Mouse (Mus musculus) stomach, embryonic 16.5 days (tissue): ENCODE measurements at regions not wholly inside any gene's neighbourhood (a gene's known extent, or its start where the extent isn't known, plus 50 kb on each side); places are given as distances from the start of the nearest gene placed in this dataset.

ENCODE experiments used
- ATAC-seq: fragments of 200-750 bp; cut with Nextera tagmentation; 2 replicates; pipeline ENCODE4 v1.8.0; 2017; ENCODE audit warnings: moderate number of reproducible peaks, moderate TSS enrichment; ENCODE audit not compliant: insufficient read depth, low FRiP score
- H3K27ac ChIP-seq: fragments of 300-500 bp; sonication (generic); 2 replicates; pipeline ENCODE4 v1.5.1; 2014; ENCODE audit warnings: low read length
- H3K27me3 ChIP-seq: fragments of 300-500 bp; sonication (generic); 2 replicates; pipeline ENCODE4 v1.6.1; 2014; ENCODE audit warnings: low read length, control low read depth, mixed read lengths; ENCODE audit not compliant: control insufficient read depth, insufficient read depth
- H3K36me3 ChIP-seq: fragments of 300-500 bp; sonication (generic); 2 replicates; pipeline ENCODE4 v1.6.1; 2014; ENCODE audit warnings: low read length; ENCODE audit not compliant: control insufficient read depth, insufficient read depth
- H3K4me1 ChIP-seq: fragments of 300-500 bp; sonication (generic); 2 replicates; pipeline ENCODE4 v1.6.1; 2014; ENCODE audit warnings: low read length, control low read depth, mixed read lengths; ENCODE audit not compliant: control insufficient read depth, insufficient read depth
- H3K4me2 ChIP-seq: fragments of 300-500 bp; sonication (generic); 2 replicates; pipeline ENCODE4 v1.6.1; 2014; ENCODE audit warnings: low read depth, low read length, mixed read lengths
- H3K4me3 ChIP-seq: fragments of 300-500 bp; sonication (generic); replicated peaks from 2 replicates; pipeline ENCODE4 v1.5.1; 2014; ENCODE audit warnings: mild to moderate bottlenecking, low read length
- H3K9ac ChIP-seq: fragments of 300-500 bp; sonication (generic); 2 replicates; pipeline ENCODE4 v1.6.1; 2014; ENCODE audit warnings: low read length
- H3K9me3 ChIP-seq: fragments of 300-500 bp; sonication (generic); replicated peaks from 2 replicates; pipeline ENCODE4 v1.6.1; 2016; ENCODE audit warnings: low read length, control low read depth; ENCODE audit not compliant: control insufficient read depth
- WGBS: fragments of 180-500 bp; shearing (Covaris S2); extraction: QIAGEN DNeasy Blood & Tissue Kit; methylation state at CpG from one replicate; pipeline ENCODE4 v1.1.7; 2014; 5-methylcytosine and 5-hydroxymethylcytosine counted together

- WGBS = 12% methylated on average over 10 of the region's 10 CpGs
Measured at GRCm38 (mm10) chr16:78197252-78197896, 103.9 kb upstream of the Cxadr start.

GRCm38 (mm10) chr16:78170627-78171605, 130.4 kb upstream of the Cxadr start:
- H3K36me3 ChIP-seq = no peaks in the 10 kb centered on the region
- H3K27me3 ChIP-seq = no peaks in the 10 kb centered on the region
- no peak for ATAC-seq
- H3K4me3 ChIP-seq = no peak overlapping the region
- no peak overlapping the region for H3K4me2 ChIP-seq
- 65% methylated on average over 9 of the region's 9 CpGs for WGBS
- H3K9me3 ChIP-seq = no peaks in the 10 kb centered on the region
- H3K4me1 ChIP-seq = no peaks in the 10 kb centered on the region
- H3K27ac ChIP-seq = no peak overlapping the region
- H3K9ac ChIP-seq = no peak overlapping the region

More at GRCm38 (mm10) chr16:78197252-78197896, 103.9 kb upstream of the Cxadr start:
- no peaks in the 10 kb centered on the region for H3K27me3 ChIP-seq
- no peak overlapping the region for H3K27ac ChIP-seq
- ATAC-seq = no peak
- no peaks in the 10 kb centered on the region for H3K36me3 ChIP-seq
- no peak overlapping the region for H3K4me3 ChIP-seq
- no peaks in the 10 kb centered on the region for H3K4me1 ChIP-seq
- no peak overlapping the region for H3K9ac ChIP-seq
- H3K4me2 ChIP-seq = no peak overlapping the region
- no peaks in the 10 kb centered on the region for H3K9me3 ChIP-seq

- Histone ChIP-seq H3K9me3 (no peaks in the 10 kb centered on the region), H3K36me3 (no peaks in the 10 kb centered on the region), H3K27me3 (no peaks in the 10 kb centered on the region), H3K4me3 (no peak overlapping the region), H3K4me1 (no peaks in the 10 kb centered on the region), H3K27ac (no peak overlapping the region), H3K9ac (no peak overlapping the region), H3K4me2 (no peak overlapping the region)
- no peak for ATAC-seq
- 69% methylated on average over 3 of the region's 3 CpGs for WGBS
Measured at GRCm38 (mm10) chr16:78156876-78157232, 144.4 kb upstream of the Cxadr start.

GRCm38 (mm10) chr16:78156138-78156875, 145.0 kb upstream of the Cxadr start:
- H3K4me1 ChIP-seq = no peaks in the 10 kb centered on the region
- 32% methylated on average over 7 of the region's 7 CpGs for WGBS
- H3K27ac ChIP-seq = no peak overlapping the region
- no peak for ATAC-seq
- H3K9ac ChIP-seq = no peak overlapping the region
- H3K4me2 ChIP-seq = no peak overlapping the region
- no peaks in the 10 kb centered on the region for H3K36me3 ChIP-seq
- no peaks in the 10 kb centered on the region for H3K9me3 ChIP-seq
- no peak overlapping the region for H3K4me3 ChIP-seq
- H3K27me3 ChIP-seq = no peaks in the 10 kb centered on the region

- no peak overlapping the region; the same call in 1 of the 2 replicates for H3K27ac ChIP-seq
Measured at GRCm38 (mm10) chr16:78153899-78154605, 147.2 kb upstream of the Cxadr start.

GRCm38 (mm10) chr16:78144146-78144545, 157.1 kb upstream of the Cxadr start:
- H3K4me3 ChIP-seq = no peak overlapping the region
- H3K9ac ChIP-seq = no peak overlapping the region
- no peaks in the 10 kb centered on the region for H3K4me1 ChIP-seq
- H3K4me2 ChIP-seq = no peak overlapping the region
- H3K9me3 ChIP-seq = no peaks in the 10 kb centered on the region
- H3K36me3 ChIP-seq = no peaks in the 10 kb centered on the region
- ATAC-seq = no peak
- H3K27me3 ChIP-seq = no peaks in the 10 kb centered on the region
- no peak overlapping the region for H3K27ac ChIP-seq
- WGBS = 33% methylated on average over 1 of the region's 1 CpGs

More at GRCm38 (mm10) chr16:78153899-78154605, 147.2 kb upstream of the Cxadr start:
- WGBS = 27% methylated on average over 2 of the region's 2 CpGs
- no peak overlapping the region for H3K9ac ChIP-seq
- peak; percentile 66; the same call in 1 of the 2 replicates for ATAC-seq
- H3K27me3 ChIP-seq = no peaks in the 10 kb centered on the region
- H3K4me2 ChIP-seq = no peak overlapping the region
- no peaks in the 10 kb centered on the region for H3K9me3 ChIP-seq
- no peaks in the 10 kb centered on the region for H3K4me1 ChIP-seq
- no peaks in the 10 kb centered on the region for H3K36me3 ChIP-seq
- H3K4me3 ChIP-seq = no peak overlapping the region

GRCm38 (mm10) chr16:78135501-78135900, 165.8 kb upstream of the Cxadr start:
- no peaks in the 10 kb centered on the region for H3K4me1 ChIP-seq
- no peaks in the 10 kb centered on the region for H3K9me3 ChIP-seq
- no peaks in the 10 kb centered on the region for H3K36me3 ChIP-seq
- H3K27me3 ChIP-seq = no peaks in the 10 kb centered on the region
- H3K9ac ChIP-seq = no peak overlapping the region
- H3K4me3 ChIP-seq = no peak overlapping the region
- WGBS = 44% methylated on average over 5 of the region's 5 CpGs
- H3K4me2 ChIP-seq = no peak overlapping the region
- ATAC-seq = no peak
- no peak overlapping the region for H3K27ac ChIP-seq

- no peak overlapping the region for H3K27ac ChIP-seq
- H3K27me3 ChIP-seq = no peaks in the 10 kb centered on the region
- H3K4me1 ChIP-seq = no peaks in the 10 kb centered on the region
- no peak for ATAC-seq
- H3K4me3 ChIP-seq = no peak overlapping the region
- H3K9me3 ChIP-seq = no peaks in the 10 kb centered on the region
- H3K9ac ChIP-seq = no peak overlapping the region
- no peak overlapping the region for H3K4me2 ChIP-seq
- 82% methylated on average over 7 of the region's 7 CpGs for WGBS
- H3K36me3 ChIP-seq = no peaks in the 10 kb centered on the region
Measured at GRCm38 (mm10) chr16:78134531-78134930, 166.8 kb upstream of the Cxadr start.
